Mouse (Mus musculus) stomach, embryonic 14.5 days (tissue): ENCODE measurements at regions not wholly inside any gene's neighbourhood (a gene's known extent, or its start where the extent isn't known, plus 50 kb on each side); places are given as distances from the start of the nearest gene placed in this dataset.

Experiments used
- ATAC-seq: fragments of 200-750 bp; cut with Nextera tagmentation; 2 replicates; pipeline ENCODE4 v1.8.0; 2017; ENCODE audit warnings: low read depth, moderate TSS enrichment; ENCODE audit not compliant: insufficient number of reproducible peaks, insufficient read depth, low FRiP score
- H3K27ac ChIP-seq: fragments of 300-500 bp; sonication (generic); 2 replicates; pipeline ENCODE4 v1.5.1; 2014; ENCODE audit warnings: mild to moderate bottlenecking, low read length, moderate library complexity, mixed read lengths
- H3K27me3 ChIP-seq: fragments of 300-500 bp; sonication (generic); 2 replicates; pipeline ENCODE4 v1.6.1; 2014; ENCODE audit warnings: low read length, control low read depth, mixed read lengths; ENCODE audit not compliant: control insufficient read depth, insufficient read depth
- H3K36me3 ChIP-seq: fragments of 300-500 bp; sonication (generic); 2 replicates; pipeline ENCODE4 v1.6.1; 2014; ENCODE audit warnings: mild to moderate bottlenecking, control low read depth, low read length, moderate library complexity, mixed read lengths; ENCODE audit not compliant: control insufficient read depth, insufficient read depth
- H3K4me1 ChIP-seq: fragments of 300-500 bp; sonication (generic); 2 replicates; pipeline ENCODE4 v1.6.1; 2014; ENCODE audit warnings: low read length, control low read depth, mixed read lengths; ENCODE audit not compliant: control insufficient read depth, insufficient read depth
- H3K4me2 ChIP-seq: fragments of 300-500 bp; sonication (generic); replicated peaks from 2 replicates; pipeline ENCODE4 v1.6.1; 2014; ENCODE audit warnings: low read depth, low read length, control low read depth
- H3K4me3 ChIP-seq: fragments of 300-500 bp; sonication (generic); 2 replicates; pipeline ENCODE4 v1.5.1; 2014; ENCODE audit warnings: low read depth, low read length, control low read depth
- H3K9ac ChIP-seq: fragments of 300-500 bp; sonication (generic); replicated peaks from 2 replicates; pipeline ENCODE4 v1.6.1; 2014; ENCODE audit warnings: low read depth, mild to moderate bottlenecking, control low read depth, low read length, moderate library complexity, mixed read lengths
- H3K9me3 ChIP-seq: fragments of 300-500 bp; sonication (generic); 2 replicates; pipeline ENCODE4 v1.6.1; 2016; ENCODE audit warnings: low read depth, low read length, control low read depth; ENCODE audit not compliant: control insufficient read depth
- WGBS: fragments of 180-500 bp; shearing (Covaris S2); extraction: QIAGEN DNeasy Blood & Tissue Kit; methylation state at CpG from one replicate; pipeline ENCODE4 v1.1.7; 2014; 5-methylcytosine and 5-hydroxymethylcytosine counted together

DNA sequence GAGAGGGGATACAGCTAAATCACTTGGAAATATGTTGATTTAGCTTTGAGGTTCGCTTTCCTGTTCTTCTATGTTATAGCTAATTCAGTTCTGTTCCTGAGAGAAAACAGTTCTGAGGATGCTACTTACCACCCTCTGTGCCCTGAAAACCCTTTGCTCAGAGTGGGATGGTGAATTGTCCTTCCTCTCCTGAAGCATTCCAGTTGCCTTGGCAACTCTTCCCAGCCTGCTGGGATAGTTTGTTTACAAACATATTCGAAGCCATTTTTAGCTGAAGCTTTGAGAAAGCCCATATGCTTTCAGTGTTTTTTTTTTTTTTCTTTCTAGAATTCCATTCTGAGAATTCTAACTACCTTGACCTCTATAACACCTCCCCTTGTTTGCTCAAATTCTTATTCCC is 530.1 kb upstream of the Marcks start:
- H3K4me1 ChIP-seq = no peaks in the 10 kb centered on the region
- no peak overlapping the region for H3K4me3 ChIP-seq

DNA sequence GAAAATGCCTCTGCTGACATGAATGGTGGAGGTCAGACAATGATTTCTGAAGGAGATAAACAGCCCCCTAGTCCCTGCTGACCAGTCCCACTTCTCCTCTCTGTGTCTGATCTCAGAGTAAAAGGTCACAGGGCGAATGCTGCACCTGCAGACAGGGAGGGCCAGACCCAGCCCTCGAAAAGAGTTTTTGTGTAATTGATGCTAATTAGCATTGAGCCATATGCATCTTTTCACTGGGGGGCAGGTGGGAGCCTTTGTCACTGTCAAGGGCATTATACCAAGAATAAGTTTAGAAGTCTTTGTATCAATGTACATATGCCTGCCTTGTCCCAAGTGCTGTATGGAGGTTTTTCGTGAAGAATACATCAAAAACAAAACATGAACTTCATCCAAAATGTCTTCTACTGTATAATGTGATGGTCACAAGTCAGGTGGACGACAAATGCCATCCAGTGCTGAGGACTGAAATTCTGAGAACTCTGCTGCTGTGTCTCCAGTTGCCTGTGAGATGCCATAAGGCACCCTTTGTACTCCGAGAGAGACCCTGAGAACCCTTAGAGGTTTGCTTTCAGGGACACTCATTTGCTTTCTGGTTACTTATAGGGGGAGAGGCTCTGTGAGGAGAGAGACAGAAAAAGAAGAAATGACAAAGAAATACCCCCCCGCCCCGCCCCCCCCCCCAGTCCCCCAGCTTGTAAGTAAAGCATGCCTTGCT is 528.5 kb upstream of the Marcks start:
- Histone ChIP-seq H3K27me3 (no peaks in the 10 kb centered on the region), H3K4me1 (no peaks in the 10 kb centered on the region), H3K4me3 (no peak overlapping the region), H3K4me2 (no peak overlapping the region), H3K9me3 (no peaks in the 10 kb centered on the region), H3K9ac (no peak overlapping the region), H3K27ac (no peak overlapping the region), H3K36me3 (no peaks in the 10 kb centered on the region)
- WGBS = 51% methylated on average over 7 of the region's 7 CpGs
- ATAC-seq = no peak

More for the DNA sequence above, 530.1 kb upstream of the Marcks start:
- WGBS = 50% methylated on average over 2 of the region's 2 CpGs
- H3K27me3 ChIP-seq = no peaks in the 10 kb centered on the region
- no peak for ATAC-seq
- no peak overlapping the region for H3K9ac ChIP-seq
- no peak overlapping the region for H3K4me2 ChIP-seq
- no peak overlapping the region for H3K27ac ChIP-seq
- H3K36me3 ChIP-seq = no peaks in the 10 kb centered on the region
- H3K9me3 ChIP-seq = no peaks in the 10 kb centered on the region

DNA sequence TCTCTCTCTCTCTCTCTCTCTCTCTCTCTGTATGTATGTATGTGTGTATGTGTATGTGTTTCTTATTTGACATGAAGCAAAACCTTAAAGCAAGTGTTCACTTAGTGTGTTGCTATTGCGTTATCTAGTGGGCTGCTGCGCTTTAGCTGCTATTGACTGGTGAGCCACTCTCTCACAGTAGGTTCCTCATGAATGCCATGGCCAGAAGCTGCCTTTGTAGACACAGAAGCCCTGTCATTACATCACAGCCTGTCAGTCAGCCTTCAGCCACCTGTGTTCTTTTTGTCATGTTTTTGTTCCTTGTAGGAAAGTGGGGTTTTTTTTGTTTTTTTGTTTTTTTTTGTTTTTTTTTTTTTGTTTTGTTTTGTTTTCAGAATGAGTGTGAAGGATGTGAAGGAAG is 527.8 kb upstream of the Marcks start:
- Histone ChIP-seq H3K4me1 (no peaks in the 10 kb centered on the region), H3K27me3 (no peaks in the 10 kb centered on the region), H3K27ac (no peak overlapping the region), H3K36me3 (no peaks in the 10 kb centered on the region), H3K4me2 (no peak overlapping the region), H3K9ac (no peak overlapping the region), H3K9me3 (no peaks in the 10 kb centered on the region), H3K4me3 (no peak overlapping the region)
- 89% methylated on average over 2 of the region's 2 CpGs for WGBS
- ATAC-seq = no peak

DNA sequence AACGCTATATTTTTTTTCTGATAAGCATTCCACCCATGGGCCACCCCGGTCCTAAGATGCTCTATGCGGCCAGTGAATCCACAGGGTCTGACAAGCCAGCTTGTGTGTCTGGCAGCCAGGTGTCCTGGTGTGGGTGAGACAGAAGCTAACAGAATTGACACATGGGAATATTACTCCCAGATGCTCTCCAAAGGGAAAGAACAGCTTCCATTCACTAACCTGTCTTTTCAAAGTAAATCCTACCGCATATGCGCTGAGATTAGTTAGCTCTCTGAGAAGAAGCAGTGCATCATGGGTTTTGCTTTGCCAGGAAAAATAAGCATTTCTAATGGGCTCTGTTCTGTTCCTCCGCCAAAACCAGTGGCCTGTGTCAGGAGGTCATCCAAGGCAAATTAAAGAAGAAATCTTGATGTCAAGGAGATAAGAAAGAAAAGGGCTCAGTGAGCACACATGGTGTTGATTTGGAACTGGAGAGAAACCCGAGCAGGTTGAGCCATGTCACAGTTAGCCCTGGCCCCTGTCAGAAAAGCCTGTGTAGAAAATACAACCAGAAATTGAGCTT is 498.4 kb upstream of the Marcks start:
- no peak for ATAC-seq
- no peak overlapping the region for H3K27ac ChIP-seq
- no peak overlapping the region for H3K4me2 ChIP-seq
- H3K27me3 ChIP-seq = no peaks in the 10 kb centered on the region
- no peak overlapping the region for H3K9ac ChIP-seq
- H3K4me3 ChIP-seq = no peak overlapping the region
- H3K36me3 ChIP-seq = no peaks in the 10 kb centered on the region
- no peaks in the 10 kb centered on the region for H3K9me3 ChIP-seq
- no peaks in the 10 kb centered on the region for H3K4me1 ChIP-seq
- 40% methylated on average over 7 of the region's 7 CpGs for WGBS

DNA sequence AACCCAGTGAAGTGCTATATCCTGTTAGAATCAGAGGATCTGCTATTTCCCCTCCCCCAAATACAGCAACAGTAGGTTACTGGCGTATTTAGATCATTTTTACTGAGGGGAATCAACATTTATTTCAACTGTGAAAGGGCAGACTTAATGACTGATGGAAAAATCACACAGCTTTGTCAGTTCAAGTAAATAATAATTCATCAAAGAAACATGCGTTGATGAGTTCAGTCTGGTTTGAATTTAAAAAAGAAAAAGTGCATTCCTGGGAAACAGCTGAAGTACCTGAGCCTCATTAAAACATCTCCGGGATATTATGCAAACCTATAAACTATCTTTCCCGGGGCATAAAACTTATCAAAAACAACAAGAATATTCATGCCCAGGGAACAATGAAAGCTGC is 497.7 kb upstream of the Marcks start:
- WGBS = 36% methylated on average over 4 of the region's 4 CpGs
- Histone ChIP-seq H3K9me3 (no peaks in the 10 kb centered on the region), H3K4me3 (no peak overlapping the region), H3K36me3 (no peaks in the 10 kb centered on the region), H3K4me2 (no peak overlapping the region), H3K9ac (no peak overlapping the region), H3K4me1 (no peaks in the 10 kb centered on the region), H3K27me3 (no peaks in the 10 kb centered on the region), H3K27ac (no peak overlapping the region)
- ATAC-seq = no peak

DNA sequence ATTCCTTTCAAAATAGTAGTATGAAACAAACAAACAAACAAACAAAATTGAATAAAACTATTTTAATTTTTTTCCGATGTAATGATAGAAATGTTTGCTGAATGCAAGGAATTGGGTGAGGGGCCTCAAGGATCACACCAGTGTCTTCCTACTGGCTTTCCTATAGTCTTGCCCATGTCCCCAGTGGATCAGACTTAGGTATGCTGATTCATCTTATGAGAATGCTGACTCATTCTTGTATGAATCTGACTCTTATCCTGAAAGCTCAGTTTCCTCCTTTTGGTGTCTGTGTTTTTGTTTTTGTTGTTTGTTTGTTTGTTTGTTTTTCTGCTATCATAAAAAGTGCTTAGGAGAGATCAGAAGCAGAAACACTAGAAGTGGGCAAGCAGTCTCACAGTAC is 491.7 kb upstream of the Marcks start:
- H3K27me3 ChIP-seq = no peaks in the 10 kb centered on the region
- H3K36me3 ChIP-seq = no peaks in the 10 kb centered on the region
- H3K4me1 ChIP-seq = no peaks in the 10 kb centered on the region
- H3K9me3 ChIP-seq = no peaks in the 10 kb centered on the region
- H3K9ac ChIP-seq = no peak overlapping the region
- WGBS = 89% methylated on average over 1 of the region's 1 CpGs
- H3K4me2 ChIP-seq = no peak overlapping the region
- H3K4me3 ChIP-seq = no peak overlapping the region
- no peak for ATAC-seq
- H3K27ac ChIP-seq = no peak overlapping the region

DNA sequence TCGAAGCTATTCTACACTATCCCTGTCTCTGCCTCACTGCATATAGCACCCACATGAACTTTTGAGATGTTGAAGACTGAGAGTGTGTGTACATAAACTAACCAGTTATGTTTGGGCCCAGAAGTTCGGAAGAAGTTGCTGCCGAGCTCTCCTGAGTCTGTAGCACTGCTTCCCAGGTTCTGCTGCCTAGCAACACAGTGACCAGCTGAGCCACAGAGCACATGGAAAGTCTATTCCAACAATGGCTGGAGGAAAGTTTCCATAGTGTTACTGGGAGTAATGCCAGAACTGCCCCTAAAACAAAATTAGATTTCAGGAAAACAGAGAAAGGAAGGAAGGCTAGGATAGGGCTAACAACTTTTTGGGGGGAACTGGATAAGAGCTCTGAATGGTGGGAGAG is 489.2 kb upstream of the Marcks start:
- H3K4me1 ChIP-seq = no peaks in the 10 kb centered on the region
- 79% methylated on average over 3 of the region's 3 CpGs for WGBS
- H3K4me3 ChIP-seq = no peak overlapping the region
- H3K4me2 ChIP-seq = no peak overlapping the region
- H3K36me3 ChIP-seq = no peaks in the 10 kb centered on the region
- no peaks in the 10 kb centered on the region for H3K27me3 ChIP-seq
- ATAC-seq = no peak
- no peaks in the 10 kb centered on the region for H3K9me3 ChIP-seq
- H3K27ac ChIP-seq = no peak overlapping the region
- H3K9ac ChIP-seq = no peak overlapping the region

DNA sequence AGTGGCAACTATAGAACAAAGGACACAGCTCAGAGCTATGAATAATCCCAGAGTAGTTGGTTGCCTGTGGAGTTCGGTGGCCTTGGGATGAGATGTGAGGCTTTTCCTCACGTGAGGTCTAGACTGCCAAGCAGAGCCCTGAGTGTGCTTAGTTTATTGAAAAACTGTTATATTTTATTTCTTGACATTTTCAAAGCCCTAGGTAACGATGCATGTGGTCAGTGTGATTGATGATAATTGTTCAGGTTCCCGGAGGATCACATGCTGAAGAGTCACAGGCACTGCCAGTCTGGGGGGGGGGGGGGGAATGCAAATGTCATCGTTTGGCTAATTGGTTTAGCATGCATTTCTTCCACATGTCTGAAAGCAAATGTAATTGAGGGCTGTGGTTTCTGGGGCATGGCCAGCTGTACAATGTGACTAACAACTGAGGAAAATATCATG is 488.1 kb upstream of the Marcks start:
- Histone ChIP-seq H3K9ac (no peak overlapping the region), H3K27ac (no peak overlapping the region), H3K27me3 (no peaks in the 10 kb centered on the region), H3K4me2 (no peak overlapping the region), H3K4me1 (no peaks in the 10 kb centered on the region), H3K36me3 (no peaks in the 10 kb centered on the region), H3K9me3 (no peaks in the 10 kb centered on the region), H3K4me3 (no peak overlapping the region)
- no peak for ATAC-seq
- WGBS = 30% methylated on average over 5 of the region's 5 CpGs
